Mouse (Mus musculus) forebrain, embryonic 11.5 days (tissue): ENCODE measurements at regions not wholly inside any gene's neighbourhood (a gene's known extent, or its start where the extent isn't known, plus 50 kb on each side); places are given as distances from the start of the nearest gene placed in this dataset.

Experiments used
- ATAC-seq: fragments of 200-750 bp; cut with Nextera tagmentation; replicated peaks from 2 replicates; pipeline ENCODE4 v1.8.0; 2017; ENCODE audit warnings: moderate TSS enrichment; ENCODE audit not compliant: low FRiP score
- DNase-seq: peaks from one replicate; pipeline ENCODE4 v3.0.0-alpha.2; 2017; ENCODE audit warnings: low spot score
- H3K27ac ChIP-seq: fragments of 300-500 bp; sonication (generic); 2 replicates; pipeline ENCODE4 v1.5.1; 2014; ENCODE audit warnings: low read depth, low read length
- H3K27me3 ChIP-seq: fragments of 300-500 bp; sonication (generic); 2 replicates; pipeline ENCODE4 v1.6.1; 2014; ENCODE audit warnings: mild to moderate bottlenecking, low read length, mixed read lengths; ENCODE audit not compliant: control insufficient read depth, insufficient read depth
- H3K36me3 ChIP-seq: fragments of 300-500 bp; sonication (generic); 2 replicates; pipeline ENCODE4 v1.6.1; 2014; ENCODE audit warnings: mild to moderate bottlenecking, low read length, moderate library complexity, mixed read lengths; ENCODE audit not compliant: control insufficient read depth, insufficient read depth
- H3K4me1 ChIP-seq: fragments of 300-500 bp; sonication (generic); replicated peaks from 2 replicates; pipeline ENCODE4 v1.6.1; 2014; ENCODE audit warnings: low read length, mixed read lengths; ENCODE audit not compliant: control insufficient read depth, insufficient read depth
- H3K4me2 ChIP-seq: fragments of 300-500 bp; sonication (generic); 2 replicates; pipeline ENCODE4 v1.6.1; 2014; ENCODE audit warnings: low read depth, mild to moderate bottlenecking, low read length, moderate library complexity, mixed read lengths; ENCODE audit not compliant: severe bottlenecking
- H3K4me3 ChIP-seq: fragments of 300-500 bp; sonication (generic); 2 replicates; pipeline ENCODE4 v1.5.1; 2014; ENCODE audit warnings: low read depth, low read length
- H3K9ac ChIP-seq: fragments of 300-500 bp; sonication (generic); 2 replicates; pipeline ENCODE4 v1.6.1; 2014; ENCODE audit warnings: low read length
- H3K9me3 ChIP-seq: fragments of 300-500 bp; sonication (generic); 2 replicates; pipeline ENCODE4 v1.6.1; 2016; ENCODE audit warnings: low read length, mixed read lengths; ENCODE audit not compliant: control insufficient read depth
- WGBS: fragments of 180-500 bp; shearing (Covaris S2); extraction: QIAGEN DNeasy Blood & Tissue Kit; methylation state at CpG from one replicate; pipeline ENCODE4 v1.1.7; 2014; 5-methylcytosine and 5-hydroxymethylcytosine counted together

- no peak overlapping the region for H3K4me2 ChIP-seq
- 86% methylated on average over 11 of the region's 11 CpGs for WGBS
- no peaks in the 10 kb centered on the region for H3K9me3 ChIP-seq
- H3K4me3 ChIP-seq: no peak overlapping the region
- no peaks in the 10 kb centered on the region for H3K27me3 ChIP-seq
- H3K36me3 ChIP-seq: no peaks in the 10 kb centered on the region
- DNase-seq (no peak), ATAC-seq (no peak)
- H3K9ac ChIP-seq: no peak overlapping the region
- H3K27ac ChIP-seq: no peak overlapping the region
- no peaks in the 10 kb centered on the region for H3K4me1 ChIP-seq
Measured at GRCm38 (mm10) chr13:110741576-110742206, 346.8 kb downstream of the Plk2 start.

DNA sequence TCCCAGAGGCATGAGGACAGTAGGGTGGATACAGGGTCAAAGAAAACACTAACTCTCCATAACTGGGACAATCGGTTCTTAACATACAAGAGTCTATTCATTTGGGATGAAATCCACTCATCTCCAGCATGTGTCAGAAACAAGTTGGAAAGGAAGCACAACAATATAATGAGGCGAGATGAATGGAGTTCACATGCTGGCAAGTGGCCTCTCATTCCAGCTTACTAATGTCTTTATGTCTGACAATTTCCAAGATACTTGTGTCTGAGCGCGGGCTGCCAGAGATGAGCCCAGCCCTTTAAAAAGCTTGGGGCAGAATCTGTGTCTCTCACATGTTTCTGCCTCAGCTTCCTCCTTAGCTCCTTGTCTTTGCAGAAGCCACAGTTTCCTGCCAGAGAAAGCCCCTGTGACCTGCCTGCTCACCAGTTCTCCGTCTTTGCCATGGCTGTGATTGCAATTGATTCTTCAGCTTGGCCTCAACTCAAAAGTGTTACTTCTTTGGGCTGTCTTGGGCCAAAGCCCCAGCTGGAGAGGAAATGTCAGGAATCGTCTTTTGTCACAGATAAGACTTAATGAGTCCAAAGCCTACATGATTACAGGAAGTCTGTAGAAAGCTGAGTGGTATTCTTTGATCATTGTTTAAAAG is 352.5 kb downstream of the Plk2 start:
- no peak for DNase-seq

GRCm38 (mm10) chr13:110752746-110753145 is 357.9 kb downstream of the Plk2 start:
- Histone ChIP-seq H3K4me3 (no peak overlapping the region), H3K27ac (no peak overlapping the region), H3K9ac (no peak overlapping the region), H3K36me3 (no peaks in the 10 kb centered on the region), H3K4me1 (no peaks in the 10 kb centered on the region), H3K9me3 (no peaks in the 10 kb centered on the region), H3K4me2 (no peak overlapping the region), H3K27me3 (no peaks in the 10 kb centered on the region)
- 87% methylated on average over 4 of the region's 4 CpGs for WGBS
- DNase-seq: no peak
- no peak for ATAC-seq

More for the DNA sequence above, 352.5 kb downstream of the Plk2 start:
- WGBS: 63% methylated on average over 6 of the region's 6 CpGs
- H3K4me1 ChIP-seq: peaks cover 2% of the 10 kb centered on the region; the same call in 1 of the 2 replicates
- no peak overlapping the region for H3K4me3 ChIP-seq
- no peak overlapping the region for H3K9ac ChIP-seq
- H3K27ac ChIP-seq: no peak overlapping the region
- H3K9me3 ChIP-seq: no peaks in the 10 kb centered on the region
- H3K27me3 ChIP-seq: no peaks in the 10 kb centered on the region
- no peak for ATAC-seq
- no peaks in the 10 kb centered on the region for H3K36me3 ChIP-seq
- no peak overlapping the region for H3K4me2 ChIP-seq

GRCm38 (mm10) chr13:110754548-110754947 is 359.7 kb downstream of the Plk2 start:
- WGBS: 90% methylated on average over 9 of the region's 9 CpGs
- no peak overlapping the region for H3K9ac ChIP-seq
- no peaks in the 10 kb centered on the region for H3K4me1 ChIP-seq
- H3K9me3 ChIP-seq: no peaks in the 10 kb centered on the region
- H3K36me3 ChIP-seq: no peaks in the 10 kb centered on the region
- no peaks in the 10 kb centered on the region for H3K27me3 ChIP-seq
- ATAC-seq (no peak), DNase-seq (no peak)
- H3K4me3 ChIP-seq: no peak overlapping the region
- no peak overlapping the region for H3K4me2 ChIP-seq
- no peak overlapping the region for H3K27ac ChIP-seq

GRCm38 (mm10) chr13:110756877-110757276 is 362.0 kb downstream of the Plk2 start:
- ATAC-seq: no peak
- Histone ChIP-seq H3K4me2 (no peak overlapping the region), H3K9me3 (no peaks in the 10 kb centered on the region), H3K36me3 (no peaks in the 10 kb centered on the region), H3K4me1 (no peaks in the 10 kb centered on the region), H3K27ac (no peak overlapping the region), H3K4me3 (no peak overlapping the region), H3K27me3 (no peaks in the 10 kb centered on the region), H3K9ac (no peak overlapping the region)
- DNase-seq: no peak
- WGBS: 94% methylated on average over 2 of the region's 2 CpGs

DNA sequence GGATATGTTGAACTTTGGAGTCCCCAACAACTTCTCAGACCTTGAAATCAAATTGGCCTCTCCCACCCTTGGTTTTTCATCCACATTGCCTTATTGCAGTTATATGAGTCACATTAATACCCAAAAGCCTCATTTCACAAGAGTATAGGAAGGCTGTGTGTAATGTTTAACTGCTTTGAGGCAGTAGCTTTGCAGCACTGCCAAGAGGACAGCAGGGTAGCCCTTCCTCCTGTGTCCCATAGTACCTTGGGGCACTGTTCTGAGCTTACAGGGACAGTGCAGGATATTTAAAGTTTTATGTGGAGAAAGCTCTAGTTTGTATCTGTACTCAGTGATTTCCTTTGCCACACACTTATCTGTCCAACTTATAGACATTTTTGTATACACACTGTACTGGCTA is 374.4 kb downstream of the Plk2 start:
- Histone ChIP-seq H3K27ac (no peak overlapping the region), H3K4me3 (no peak overlapping the region), H3K4me1 (no peaks in the 10 kb centered on the region), H3K9me3 (no peaks in the 10 kb centered on the region), H3K36me3 (no peaks in the 10 kb centered on the region), H3K4me2 (no peak overlapping the region), H3K9ac (no peak overlapping the region), H3K27me3 (no peaks in the 10 kb centered on the region)
- DNase-seq (no peak), ATAC-seq (no peak)

DNA sequence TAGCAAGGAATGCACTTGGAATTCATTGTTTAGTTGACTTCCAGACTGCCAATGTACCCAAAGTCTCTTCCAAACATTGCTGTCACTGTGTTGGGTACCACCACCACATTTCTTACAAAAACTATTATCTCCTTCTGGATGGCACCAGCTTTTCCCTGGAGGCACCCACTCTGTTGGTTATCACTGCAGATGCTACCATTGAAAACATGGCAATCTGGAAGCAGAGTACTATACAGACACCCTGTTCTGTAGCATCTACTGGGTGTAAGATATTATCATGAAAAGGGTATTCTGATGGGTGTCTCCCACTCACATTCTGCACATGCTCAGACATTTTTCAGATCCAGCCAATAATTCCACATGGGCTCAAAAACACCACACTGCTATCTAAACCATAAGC is 380.4 kb downstream of the Plk2 start:
- no peak for DNase-seq
- H3K4me3 ChIP-seq: no peak overlapping the region
- no peak overlapping the region for H3K4me2 ChIP-seq
- H3K9ac ChIP-seq: no peak overlapping the region
- no peaks in the 10 kb centered on the region for H3K27me3 ChIP-seq
- ATAC-seq: no peak
- H3K9me3 ChIP-seq: no peaks in the 10 kb centered on the region
- H3K4me1 ChIP-seq: no peaks in the 10 kb centered on the region
- H3K36me3 ChIP-seq: no peaks in the 10 kb centered on the region
- no peak overlapping the region for H3K27ac ChIP-seq

DNA sequence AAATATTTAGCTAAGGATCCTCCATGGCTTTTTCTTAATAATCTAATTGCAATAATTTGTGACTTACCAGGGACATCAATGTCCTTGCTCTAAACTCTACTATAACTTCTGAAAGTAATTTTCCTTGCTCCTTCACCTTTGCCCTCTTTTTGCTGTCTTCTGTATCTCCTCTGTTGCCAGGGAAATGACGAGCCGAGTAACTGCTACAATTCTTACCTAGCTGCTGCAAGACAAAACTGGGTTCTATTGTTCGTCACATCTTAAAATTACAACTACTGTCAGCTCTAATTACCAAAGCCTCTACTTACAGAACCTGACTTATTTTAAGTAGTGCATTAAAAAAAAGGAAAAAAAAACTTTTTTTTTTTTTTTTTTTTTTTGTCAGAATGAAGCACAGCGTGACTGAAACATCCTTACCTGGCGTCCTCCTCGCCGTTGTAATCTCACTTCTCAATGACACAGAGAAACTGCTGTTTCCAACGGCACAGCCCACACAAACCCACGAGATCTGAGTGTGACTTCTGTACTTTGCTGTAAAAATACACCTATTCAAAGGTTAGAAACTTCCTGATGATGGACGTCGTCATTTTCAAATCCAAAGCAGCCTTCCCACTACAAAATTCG is 389.4 kb downstream of the Plk2 start:
- Histone ChIP-seq H3K4me2 (no peak overlapping the region), H3K36me3 (no peaks in the 10 kb centered on the region), H3K9ac (no peak overlapping the region), H3K27ac (no peak overlapping the region), H3K9me3 (no peaks in the 10 kb centered on the region), H3K4me3 (no peak overlapping the region), H3K4me1 (no peaks in the 10 kb centered on the region), H3K27me3 (no peaks in the 10 kb centered on the region)
- ATAC-seq: no peak
- WGBS: 75% methylated on average over 12 of the region's 12 CpGs
- DNase-seq: no peak

DNA sequence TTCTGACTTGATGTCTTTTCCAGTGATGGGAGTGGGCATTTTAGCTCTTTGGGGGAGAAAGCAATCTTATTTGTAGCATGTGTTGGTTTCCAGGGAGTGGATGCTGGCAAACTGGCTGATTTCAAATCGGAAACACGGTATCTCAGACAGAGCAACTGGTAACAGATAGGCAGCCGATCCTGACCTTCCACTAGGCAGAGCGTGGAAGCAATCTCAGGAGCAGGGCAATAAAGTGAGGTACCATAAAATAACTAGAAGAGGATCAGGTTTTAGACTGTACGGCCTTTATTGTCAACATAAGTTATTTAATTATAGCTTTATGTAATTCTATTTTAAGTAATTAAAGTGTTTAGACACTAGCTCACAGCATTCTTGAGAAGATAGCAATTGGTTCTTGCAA is 390.0 kb downstream of the Plk2 start:
- no peak for ATAC-seq
- no peaks in the 10 kb centered on the region for H3K36me3 ChIP-seq
- no peak overlapping the region for H3K27ac ChIP-seq
- no peak overlapping the region for H3K9ac ChIP-seq
- no peak overlapping the region for H3K4me2 ChIP-seq
- no peaks in the 10 kb centered on the region for H3K4me1 ChIP-seq
- H3K4me3 ChIP-seq: no peak overlapping the region
- 86% methylated on average over 5 of the region's 5 CpGs for WGBS
- H3K9me3 ChIP-seq: no peaks in the 10 kb centered on the region
- DNase-seq: no peak
- no peaks in the 10 kb centered on the region for H3K27me3 ChIP-seq
